Mouse (Mus musculus): ENCODE measurements around the gene Gadd45b. TPM values are rescaled to one million over a fixed set of nuclear protein-coding genes. Genes with fewer than 3 reads are reported as not detected.
A peak's percentile ranks its signal among the peaks of the same experiment; 100 is the strongest.

The Gadd45b gene
- polyA plus RNA-seq, 2 experiments = 36.6 to 46.2 TPM

GRCm38 (mm10) chr10:80899591-80900317 is 30.1 kb upstream of the Gadd45b start:
- ATAC-seq (ENCODE audit: low FRiP score, low read depth) = no peak
- peak overlapping the region; percentile 67; the same call in 1 of the 2 replicates for H3K27ac ChIP-seq (replicated peaks; ENCODE audit: low read depth, low read length)
- TF ChIP-seq POLR2A (IDR thresholded peaks at IDR 0.05; ENCODE audit: borderline replicate concordance, extremely low read depth, insufficient read depth, insufficient read length) = no peak
- H3K4me1 ChIP-seq (ENCODE audit: control insufficient read depth, insufficient read depth, low read length) = peaks cover 10% of the 10 kb centered on the region
- no peak for DNase-seq (ENCODE audit: low spot score)
- peak overlapping the region; percentile 93 for H3K4me2 ChIP-seq (replicated peaks; ENCODE audit: low read depth, low read length, severe bottlenecking)
- no peaks in the 10 kb centered on the region for H3K9me3 ChIP-seq (ENCODE audit: control insufficient read depth, low read length)
- H3K27me3 ChIP-seq (ENCODE audit: control insufficient read depth, insufficient read depth, low read length) = no peaks in the 10 kb centered on the region
- WGBS = 12% methylated on average over 25 of the region's 25 CpGs
- peak overlapping the region; percentile 67 for H3K9ac ChIP-seq (ENCODE audit: low read depth, low read length, severe bottlenecking)
- H3K4me3 ChIP-seq (replicated peaks; ENCODE audit: low read length) = peak overlapping the region; percentile 89
- peaks cover 31% of the 10 kb centered on the region for H3K36me3 ChIP-seq (ENCODE audit: control insufficient read depth, insufficient read depth, low read length)

- Histone ChIP-seq H3K36me3 (ENCODE audit: control insufficient read depth, insufficient read depth, low read length) (peaks cover 40% of the 10 kb centered on the region), H3K27me3 (ENCODE audit: control insufficient read depth, insufficient read depth, low read length) (no peaks in the 10 kb centered on the region), H3K4me3 (replicated peaks; ENCODE audit: low read length) (peak within 1 kb of the TSS; percentile 89), H3K4me2 (replicated peaks; ENCODE audit: low read depth, low read length, severe bottlenecking) (peak within 1 kb of the TSS; percentile 93), H3K4me1 (ENCODE audit: control insufficient read depth, insufficient read depth, low read length) (peaks cover 10% of the 10 kb centered on the region), H3K9ac (ENCODE audit: low read depth, low read length, severe bottlenecking) (peak within 1 kb of the TSS; percentile 67), H3K9me3 (ENCODE audit: control insufficient read depth, low read length) (no peaks in the 10 kb centered on the region), H3K27ac (replicated peaks; ENCODE audit: low read depth, low read length) (peak within 1 kb of the TSS; percentile 67)
- whole genome bisulfite sequencing = under 1% methylated on average over 72 of the region's 72 CpGs
- DNase-seq (ENCODE audit: low spot score) (peak; percentile 99), ATAC-seq (ENCODE audit: low FRiP score, low read depth) (peak; percentile 96)
- TF ChIP-seq POLR2A (IDR thresholded peaks at IDR 0.05; ENCODE audit: borderline replicate concordance, extremely low read depth, insufficient read depth, insufficient read length) = 0 out of 2 replicates have a peak, but pooled peaks have one; percentile 51
Observed at GRCm38 (mm10) chr10:80900318-80901247, 29.3 kb upstream of the Gadd45b start, which contains the start of gene Timm13. Gene Timm13, minus strand, starts transcription at chr10:80900969.

DNA sequence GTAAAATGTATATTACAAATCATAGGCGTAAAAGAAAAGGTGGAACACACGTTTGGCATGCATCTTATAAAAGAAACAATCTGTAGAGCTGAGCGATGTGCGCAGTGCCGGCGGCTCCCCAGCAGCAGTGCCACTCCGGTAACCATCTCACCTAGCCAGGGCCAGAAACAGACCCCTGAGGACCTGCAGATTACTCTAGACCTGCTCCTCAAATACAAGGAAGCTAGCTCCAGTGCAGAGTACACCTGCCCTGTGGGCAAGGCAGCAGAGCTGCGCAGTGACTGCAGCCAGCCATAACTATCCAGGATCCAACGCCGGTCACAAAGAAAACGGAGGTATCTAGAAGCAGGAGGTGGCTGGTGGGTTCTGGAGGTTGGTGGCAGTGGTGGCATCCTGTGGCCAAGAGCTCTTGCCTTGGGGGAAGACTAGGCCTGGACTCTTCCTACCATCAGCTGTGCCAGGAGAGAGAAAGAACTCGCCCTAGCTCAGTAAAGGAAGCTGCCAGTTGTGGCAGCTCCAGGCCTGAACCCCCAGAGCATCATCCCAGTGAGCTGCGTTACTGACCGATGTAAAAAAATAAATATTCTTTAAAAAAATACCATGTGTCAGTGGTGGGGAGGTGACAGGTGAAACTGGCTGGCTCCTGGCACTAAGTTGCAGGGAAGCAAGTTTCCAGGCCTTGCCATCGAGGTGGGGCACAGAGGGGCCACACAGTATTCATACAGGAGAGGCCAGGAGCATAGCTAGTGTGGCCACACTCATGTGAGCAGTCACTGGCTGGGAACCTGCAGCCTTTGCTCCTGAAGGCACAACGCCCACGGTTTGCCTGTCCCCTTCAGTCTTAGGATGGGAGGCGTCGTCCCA is 28.2 kb upstream of the Gadd45b start:
- Histone ChIP-seq H3K4me2 (replicated peaks; ENCODE audit: low read depth, low read length, severe bottlenecking) (peak overlapping the region; percentile 36; the same call in 1 of the 2 replicates), H3K36me3 (ENCODE audit: control insufficient read depth, insufficient read depth, low read length) (peaks cover 50% of the 10 kb centered on the region), H3K27me3 (ENCODE audit: control insufficient read depth, insufficient read depth, low read length) (no peaks in the 10 kb centered on the region), H3K27ac (replicated peaks; ENCODE audit: low read depth, low read length) (peak overlapping the region; percentile 30), H3K4me3 (replicated peaks; ENCODE audit: low read length) (peak overlapping the region; percentile 89), H3K9ac (ENCODE audit: low read depth, low read length, severe bottlenecking) (0 out of 2 replicates have a peak overlapping the region, but pooled peaks have one; percentile 18), H3K4me1 (ENCODE audit: control insufficient read depth, insufficient read depth, low read length) (peaks cover 10% of the 10 kb centered on the region), H3K9me3 (ENCODE audit: control insufficient read depth, low read length) (no peaks in the 10 kb centered on the region)
- TF ChIP-seq POLR2A (IDR thresholded peaks at IDR 0.05; ENCODE audit: borderline replicate concordance, extremely low read depth, insufficient read depth, insufficient read length) = no peak
- WGBS = 86% methylated on average over 19 of the region's 19 CpGs
- DNase-seq (ENCODE audit: low spot score) (no peak), ATAC-seq (ENCODE audit: low FRiP score, low read depth) (no peak)

DNA sequence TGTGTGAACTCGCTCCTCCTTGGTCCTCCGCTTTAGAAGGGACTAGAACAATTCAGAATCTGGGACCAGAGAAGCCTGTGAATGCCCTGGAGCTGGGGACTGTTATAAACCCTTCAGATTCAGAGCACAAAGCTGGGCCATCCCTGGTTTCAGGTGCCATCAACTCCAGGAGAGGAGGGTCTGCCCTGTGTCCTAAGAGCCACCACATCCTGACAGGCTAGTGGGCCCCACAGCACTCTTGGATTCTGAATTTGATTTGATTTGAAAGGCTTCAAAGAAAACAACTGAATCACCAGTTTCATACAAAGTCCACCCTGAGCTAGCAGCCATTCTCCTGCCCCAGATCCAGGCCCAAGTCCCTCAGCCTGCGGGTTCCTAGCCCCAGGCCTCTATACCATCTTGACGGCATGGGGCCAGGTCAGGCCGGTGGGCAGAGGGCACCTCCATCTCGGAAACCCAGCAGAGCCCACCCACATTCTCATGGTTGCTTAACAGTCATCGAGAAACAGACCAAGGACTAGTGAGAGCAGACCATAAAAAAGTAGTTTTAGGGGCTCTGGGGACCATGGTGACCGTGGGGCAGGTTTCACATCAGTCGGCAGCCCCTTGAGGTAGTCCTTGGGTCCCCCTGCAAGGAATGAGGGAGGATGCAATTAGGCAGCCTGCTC is 27.5 kb upstream of the Gadd45b start:
- Histone ChIP-seq H3K4me2 (replicated peaks; ENCODE audit: low read depth, low read length, severe bottlenecking) (no peak overlapping the region), H3K27ac (replicated peaks; ENCODE audit: low read depth, low read length) (no peak overlapping the region), H3K9ac (ENCODE audit: low read depth, low read length, severe bottlenecking) (no peak overlapping the region), H3K4me3 (replicated peaks; ENCODE audit: low read length) (no peak overlapping the region), H3K4me1 (ENCODE audit: control insufficient read depth, insufficient read depth, low read length) (peaks cover 10% of the 10 kb centered on the region), H3K27me3 (ENCODE audit: control insufficient read depth, insufficient read depth, low read length) (no peaks in the 10 kb centered on the region), H3K36me3 (ENCODE audit: control insufficient read depth, insufficient read depth, low read length) (peaks cover 54% of the 10 kb centered on the region), H3K9me3 (ENCODE audit: control insufficient read depth, low read length) (no peaks in the 10 kb centered on the region)
- DNase-seq (ENCODE audit: low spot score) (no peak), ATAC-seq (ENCODE audit: low FRiP score, low read depth) (no peak)
- 93% methylated on average over 9 of the region's 9 CpGs for WGBS
- no peak for TF ChIP-seq POLR2A (IDR thresholded peaks at IDR 0.05; ENCODE audit: borderline replicate concordance, extremely low read depth, insufficient read depth, insufficient read length)
